Mouse (Mus musculus): Measurements from ENCODE around the gene Slc37a1.

DNA sequence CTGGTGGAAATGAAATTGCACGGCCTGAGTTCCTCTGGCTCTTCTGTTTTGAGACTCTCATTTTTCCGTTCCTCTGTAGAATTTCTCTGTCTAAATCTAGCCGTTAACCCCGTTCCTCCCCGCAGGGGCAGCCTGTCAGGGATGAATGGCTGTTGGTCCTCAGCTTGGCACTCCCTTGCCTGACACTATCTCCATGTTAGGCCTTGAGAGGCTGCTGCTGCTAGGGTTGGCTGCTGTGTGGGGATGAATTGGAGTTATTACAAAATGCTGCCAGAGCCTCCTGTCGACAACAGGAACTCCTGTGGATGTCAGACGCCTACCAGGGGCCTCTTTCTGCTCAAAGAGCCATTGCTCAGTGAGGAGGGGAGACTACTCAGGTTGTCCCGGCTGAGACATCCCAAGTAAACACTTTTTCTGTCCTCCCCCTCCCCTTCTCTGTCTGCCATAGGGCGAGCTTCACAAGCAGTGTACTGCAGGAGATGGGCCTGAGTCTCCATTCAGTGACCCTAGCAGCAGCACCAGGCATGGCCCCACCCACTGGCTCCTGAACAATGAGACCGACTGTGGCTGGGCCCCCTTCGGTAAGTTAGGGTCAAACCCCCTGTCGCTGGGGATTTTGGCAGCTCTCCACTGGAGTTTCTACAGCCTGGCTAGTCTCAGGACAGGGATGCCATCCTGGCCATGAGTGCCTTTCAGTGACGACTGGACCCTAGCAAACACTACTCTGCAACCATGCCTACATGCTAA is 28.6 kb downstream of the Slc37a1 start:
- TF ChIP-seq POLR2A (IDR thresholded peaks at IDR 0.05; ENCODE audit: insufficient read depth, low read depth, low read length): no peak
- no peak for TF ChIP-seq CTCF (IDR thresholded peaks at IDR 0.05)
